Mouse (Mus musculus) stomach, embryonic 14.5 days (tissue): ENCODE measurements around the gene Gm10228. TPM values are rescaled to one million over a fixed set of nuclear protein-coding genes. Genes with fewer than 3 reads are reported as not detected.

Experiments used
- polyA plus RNA-seq: library from polyadenylated mRNA; unstranded; fragments of >200 nt; fragmentation: Nextera tagmentation; extraction: Ambion mirVana; gene quantifications from 2 replicates; pipeline ENCODE4 v1.2.1, GENCODE M21; 2014

Gm10228 gene
- polyA plus RNA-seq, 1 experiment from 2014 or later: not detected

Other genes starting within 250 kb of the Gm10228 start
- not detected in 2 replicates for gene Gm20741, start 229.3 kb downstream of the Gm10228 start, polyA plus RNA-seq
- not detected in 2 replicates for gene Krtap15, start 221.3 kb downstream of the Gm10228 start, polyA plus RNA-seq
- not detected in 2 replicates for gene Krtap14, start 215.3 kb downstream of the Gm10228 start, polyA plus RNA-seq
- gene Krtap19-1, start 172.1 kb downstream of the Gm10228 start, polyA plus RNA-seq: not detected in 2 replicates
- gene Krtap19-2, start 167.2 kb downstream of the Gm10228 start, polyA plus RNA-seq: not detected in 2 replicates
- not detected in 2 replicates for gene Krtap19-3, start 163.4 kb downstream of the Gm10228 start, polyA plus RNA-seq
- gene Krtap19-4, start 156.4 kb downstream of the Gm10228 start, polyA plus RNA-seq: not detected in 2 replicates
- not detected in 2 replicates for gene Krtap19-5, start 145.0 kb downstream of the Gm10228 start, polyA plus RNA-seq
- gene Krtap19-9b, start 109.2 kb downstream of the Gm10228 start, polyA plus RNA-seq: not detected in 2 replicates
- gene Krtap16-3, start 78.6 kb downstream of the Gm10228 start, polyA plus RNA-seq: not detected in 2 replicates
- not detected in 2 replicates for gene Krtap22-2, start 30.7 kb downstream of the Gm10228 start, polyA plus RNA-seq
- not detected in 2 replicates for gene Gm10229, start 26.2 kb downstream of the Gm10228 start, polyA plus RNA-seq
- gene Krtap6-1, start 9.8 kb downstream of the Gm10228 start, polyA plus RNA-seq: not detected in 2 replicates
- not detected in 2 replicates for gene Krtap6-5, start 6.4 kb upstream of the Gm10228 start, polyA plus RNA-seq
- gene 1110025L11Rik, start 22.5 kb upstream of the Gm10228 start, polyA plus RNA-seq: not detected in 2 replicates
- not detected in 2 replicates for gene Krtap6-3, start 42.5 kb upstream of the Gm10228 start, polyA plus RNA-seq
- gene Gm6358, start 99.4 kb upstream of the Gm10228 start, polyA plus RNA-seq: not detected in 2 replicates
- not detected in 2 replicates for gene Gm10061, start 109.6 kb upstream of the Gm10228 start, polyA plus RNA-seq
- gene Gm9789, start 116.5 kb upstream of the Gm10228 start, polyA plus RNA-seq: not detected in 2 replicates
- gene Gm7735, start 128.0 kb upstream of the Gm10228 start, polyA plus RNA-seq: not detected in 2 replicates
- gene 1110057P08Rik, start 133.3 kb upstream of the Gm10228 start, polyA plus RNA-seq: not detected in 2 replicates
- gene Krtap20-2, start 164.4 kb upstream of the Gm10228 start, polyA plus RNA-seq: not detected in 2 replicates